Mouse (Mus musculus) bone marrow macrophage, adult 2 months (primary cell): ENCODE measurements around the gene Chchd6.

Source experiments
- CTCF ChIP-seq: IDR thresholded peaks from 2 replicates; pipeline ENCODE4 v1.5.1; 2012; ENCODE audit warnings: low read depth, mild to moderate bottlenecking, low read length, moderate library complexity
- POLR2A ChIP-seq: IDR thresholded peaks from 2 replicates; pipeline ENCODE4 v1.6.1; 2012; ENCODE audit warnings: mild to moderate bottlenecking, low read depth, low read length, borderline replicate concordance

DNA sequence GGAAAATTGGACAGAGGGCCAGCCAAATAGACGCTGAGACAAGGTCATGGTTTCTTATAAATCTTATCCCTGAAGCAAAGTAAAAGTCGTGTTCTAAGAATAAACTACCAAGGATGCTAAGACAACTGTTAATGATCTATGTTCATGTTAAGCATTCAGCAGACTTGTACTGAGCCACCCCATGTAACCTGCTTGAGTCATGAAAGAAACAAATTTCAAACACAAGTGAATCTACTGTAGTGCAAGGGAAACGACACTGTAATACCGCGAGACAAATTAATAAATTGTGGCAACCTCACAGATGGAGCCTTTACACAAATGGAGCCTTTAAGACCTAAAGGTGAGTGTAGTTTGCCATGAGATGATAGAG is 310 bp upstream of the Chchd6 start:
- no peak for TF ChIP-seq POLR2A
- no peak for TF ChIP-seq CTCF
